Mouse (Mus musculus) embryo, embryonic 10.5 days (tissue): ENCODE results near the gene Pdzd2.
A peak's percentile ranks its signal among the peaks of the same experiment; 100 is the strongest.

Source experiments
- DNase-seq: peaks from one replicate; pipeline ENCODE4 v3.0.0-alpha.2; 2015; ENCODE audit warnings: low spot score

Pdzd2 gene

GRCm38 (mm10) chr15:12667760-12668520, 71.8 kb downstream of the Pdzd2 start:
- peak; percentile 37 for DNase-seq

- no peak for DNase-seq
These were observed 73.8 kb downstream of the Pdzd2 start for GRCm38 (mm10) chr15:12665946-12666345.

GRCm38 (mm10) chr15:12663351-12663750, 76.4 kb downstream of the Pdzd2 start:
- no peak for DNase-seq

- no peak for DNase-seq
These were observed 79.4 kb downstream of the Pdzd2 start for GRCm38 (mm10) chr15:12660320-12660719.

- no peak for DNase-seq
These were observed 83.6 kb downstream of the Pdzd2 start for GRCm38 (mm10) chr15:12655959-12656662.

- no peak for DNase-seq
These were observed 84.4 kb downstream of the Pdzd2 start for GRCm38 (mm10) chr15:12655316-12655715.

- no peak for DNase-seq
These were observed 87.2 kb downstream of the Pdzd2 start for GRCm38 (mm10) chr15:12652336-12653031.

- DNase-seq = no peak
These were observed 89.5 kb downstream of the Pdzd2 start for GRCm38 (mm10) chr15:12650236-12650635.

- DNase-seq = no peak
These were observed 90.0 kb downstream of the Pdzd2 start for GRCm38 (mm10) chr15:12649674-12650073.

- DNase-seq = no peak
These were observed 90.6 kb downstream of the Pdzd2 start for GRCm38 (mm10) chr15:12649131-12649530.

- no peak for DNase-seq
These were observed 99.0 kb downstream of the Pdzd2 start for GRCm38 (mm10) chr15:12640755-12641154.

GRCm38 (mm10) chr15:12639776-12640175, 99.9 kb downstream of the Pdzd2 start:
- no peak for DNase-seq

GRCm38 (mm10) chr15:12639181-12639580, 100.5 kb downstream of the Pdzd2 start:
- no peak for DNase-seq

GRCm38 (mm10) chr15:12638370-12639030, 101.2 kb downstream of the Pdzd2 start:
- DNase-seq = no peak

- DNase-seq = no peak
These were observed 102.2 kb downstream of the Pdzd2 start for GRCm38 (mm10) chr15:12637511-12637910.

GRCm38 (mm10) chr15:12636386-12636785, 103.3 kb downstream of the Pdzd2 start:
- DNase-seq = no peak

GRCm38 (mm10) chr15:12634921-12635320, 104.8 kb downstream of the Pdzd2 start:
- DNase-seq = no peak

GRCm38 (mm10) chr15:12629164-12629563, 110.6 kb downstream of the Pdzd2 start:
- DNase-seq = no peak

GRCm38 (mm10) chr15:12628451-12628850, 111.3 kb downstream of the Pdzd2 start:
- DNase-seq = no peak

- no peak for DNase-seq
These were observed 112.8 kb downstream of the Pdzd2 start for GRCm38 (mm10) chr15:12626930-12627329.

- DNase-seq = no peak
These were observed 113.6 kb downstream of the Pdzd2 start for GRCm38 (mm10) chr15:12626166-12626565.

- DNase-seq = no peak
These were observed 114.2 kb downstream of the Pdzd2 start for GRCm38 (mm10) chr15:12625524-12625923.
